In the genomic region with DNA sequence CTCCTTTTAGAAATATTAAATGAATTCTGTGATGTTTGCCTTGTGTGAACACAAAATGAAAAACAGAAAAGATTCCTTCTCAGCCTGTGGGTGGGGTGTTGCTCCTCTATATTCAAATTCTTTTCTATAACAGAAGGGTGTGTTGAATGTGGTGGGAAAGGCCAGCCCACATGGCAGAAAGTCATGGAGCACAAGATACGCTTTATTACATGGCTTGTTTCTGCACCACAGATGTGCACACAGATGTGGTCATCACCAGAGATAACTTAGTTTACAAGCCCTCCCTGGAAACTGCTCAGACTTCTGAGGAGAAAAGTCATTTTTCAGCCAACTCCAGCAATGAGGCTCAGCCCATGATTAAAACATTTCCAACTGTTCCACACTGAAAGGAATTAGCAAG, we compare ENCODE assay signal across 23 mouse cellular contexts.
A peak's percentile ranks its signal among the peaks of the same experiment; 100 is the strongest.
DNase-seq lines count a peak whose midpoint lies in the region; ATAC-seq and TF ChIP-seq lines count a peak whose summit lies in the region.
"Had no signal": no experiment of that assay in that cellular context is flagged by ENCODE, and none has a peak within 500 bp of the region (broad histone marks: within the 10 kb centered on the region; RNA-seq: fewer than 3 reads in every experiment).

No protein-coding gene starts in this region.

- 73% methylated on average over 1 of the region's 1 CpGs for WGBS in heart, embryonic 11.5 days (ENCODE audit: insufficient replicate concordance)
- 79% methylated on average over 1 of the region's 1 CpGs for WGBS in midbrain, postnatal 0 days

- no peak overlapping the region for H3K4me2 ChIP-seq in heart, embryonic 11.5 days
- no peak overlapping the region for H3K4me2 ChIP-seq in midbrain, postnatal 0 days (ENCODE audit: low read depth, low read length, poor library complexity, severe bottlenecking)
- H3K4me2 ChIP-seq: hindbrain, embryonic 12.5 days; limb, embryonic 12.5 days; liver, embryonic 13.5 days; lung, embryonic 14.5 days; midbrain, embryonic 11.5 days; neural tube, embryonic 12.5 days had no signal

- intact Hi-C loops in gastrocnemius, postnatal 14 days (cut with DNase I; ENCODE audit: low total_unique reads) = no loop called here
- intact Hi-C loops in heart, postnatal 25 days (cut with DNase I) = no loop called here

- no peaks in the 10 kb centered on the region for H3K9me3 ChIP-seq in heart, embryonic 11.5 days (replicated peaks; ENCODE audit: control insufficient read depth, low read length)
- H3K9me3 ChIP-seq in midbrain, postnatal 0 days (ENCODE audit: low read length) = no peaks in the 10 kb centered on the region
- H3K9me3 ChIP-seq: hindbrain, embryonic 12.5 days; limb, embryonic 12.5 days; liver, embryonic 13.5 days; neural tube, embryonic 12.5 days had no signal

- DNase-seq in heart, adult 18-20 months = peak; percentile 46 to 70
- peak; percentile 29 for DNase-seq in NIH3T3 (ENCODE audit: low read depth)
- DNase-seq in gastrocnemius, postnatal 14 days = peak; percentile 25
- DNase-seq in heart, postnatal 25 days (ENCODE audit: low spot score) = peak; percentile 20
- no peak for DNase-seq in layer of hippocampus, postnatal 36 days
- no peak for DNase-seq in midbrain, postnatal 0 days (ENCODE audit: low spot score)
- DNase-seq: adrenal gland, adult 2 months; B cell, adult 2 months; cerebellum, adult 8-10 months; kidney, adult 2 months; kidney, postnatal 10 days; liver, embryonic 13.5 days; lung, embryonic 14.5 days; right cerebral cortex, adult 18-20 months; thymus, postnatal 25 days had no signal

- no peaks in the 10 kb centered on the region for H3K27me3 ChIP-seq in heart, embryonic 11.5 days (ENCODE audit: control insufficient read depth, insufficient read depth, low read length)
- H3K27me3 ChIP-seq in midbrain, postnatal 0 days (ENCODE audit: insufficient read depth, low read length) = no peaks in the 10 kb centered on the region
- H3K27me3 ChIP-seq: hindbrain, embryonic 12.5 days; limb, embryonic 12.5 days; liver, embryonic 13.5 days; neural tube, embryonic 12.5 days had no signal

- TF ChIP-seq CTCF in midbrain, postnatal 0 days (IDR thresholded peaks at IDR 0.05) = no peak

- no peak overlapping the region for H3K4me3 ChIP-seq in heart, embryonic 11.5 days (ENCODE audit: low read depth, low read length)
- H3K4me3 ChIP-seq in midbrain, postnatal 0 days (ENCODE audit: low read depth, low read length) = no peak overlapping the region
- H3K4me3 ChIP-seq: hindbrain, embryonic 12.5 days; layer of hippocampus, adult 2 months; limb, embryonic 12.5 days; liver, embryonic 13.5 days; neural tube, embryonic 12.5 days had no signal

- H3K4me1 ChIP-seq in heart, embryonic 11.5 days (ENCODE audit: control insufficient read depth, insufficient read depth, low read length) = no peaks in the 10 kb centered on the region
- no peaks in the 10 kb centered on the region for H3K4me1 ChIP-seq in midbrain, postnatal 0 days (ENCODE audit: insufficient read depth, low read length)
- H3K4me1 ChIP-seq: hindbrain, embryonic 12.5 days; limb, embryonic 12.5 days; liver, embryonic 13.5 days; neural tube, embryonic 12.5 days had no signal

- no peak overlapping the region for H3K9ac ChIP-seq in heart, embryonic 11.5 days (ENCODE audit: low read depth, low read length)
- no peak overlapping the region for H3K9ac ChIP-seq in midbrain, postnatal 0 days (replicated peaks; ENCODE audit: low read length, poor library complexity, severe bottlenecking)
- H3K9ac ChIP-seq: hindbrain, embryonic 12.5 days; limb, embryonic 12.5 days; liver, embryonic 13.5 days; lung, embryonic 14.5 days; neural tube, embryonic 12.5 days had no signal

- no peak overlapping the region for H3K27ac ChIP-seq in heart, embryonic 11.5 days (ENCODE audit: low read depth, low read length)
- no peak overlapping the region for H3K27ac ChIP-seq in midbrain, postnatal 0 days (ENCODE audit: low read depth, low read length)
- H3K27ac ChIP-seq: hindbrain, embryonic 12.5 days; layer of hippocampus, adult 2 months; limb, embryonic 12.5 days; liver, embryonic 13.5 days; macrophage; neural tube, embryonic 12.5 days had no signal

- ATAC-seq in heart, embryonic 11.5 days (replicated peaks; ENCODE audit: insufficient number of reproducible peaks, low FRiP score, low TSS enrichment) = no peak
- no peak for ATAC-seq in midbrain, postnatal 0 days (ENCODE audit: low FRiP score)
- ATAC-seq: forebrain, embryonic 14.5 days had no signal

- H3K36me3 ChIP-seq in heart, embryonic 11.5 days (ENCODE audit: control insufficient read depth, insufficient read depth, low read length) = no peaks in the 10 kb centered on the region
- no peaks in the 10 kb centered on the region for H3K36me3 ChIP-seq in midbrain, postnatal 0 days (ENCODE audit: insufficient read depth, low read length)
- H3K36me3 ChIP-seq: hindbrain, embryonic 12.5 days; limb, embryonic 12.5 days; liver, embryonic 13.5 days; neural tube, embryonic 12.5 days had no signal

Comparison
In these comparisons a context has a peak if more than half of its experiments do, and no peak if none do; other contexts are left out.
1. DNase-seq: peak in heart, adult 18-20 months (2 of 2), NIH3T3 (single experiment), gastrocnemius, postnatal 14 days (single experiment) and heart, postnatal 25 days (single experiment); none in layer of hippocampus, postnatal 36 days (0 of 2) and midbrain, postnatal 0 days (single experiment).